Mouse (Mus musculus): ENCODE results near the gene Nudt7. TPM values are rescaled to one million over a fixed set of nuclear protein-coding genes. Genes with fewer than 3 reads are reported as not detected.

The Nudt7 gene
- 1 to 10 TPM; 4.6 to 4.9 TPM for total RNA-seq (2021)
- long read RNA-seq, experiment 1, partial matches to known transcripts = 2 of 4 reads
- long read RNA-seq, experiment 1, other reads (novel, unspliced or antisense) = 0 of 4 reads
- long read RNA-seq, experiment 2, transcript Nudt7-202 (4 exons, 3,543 nt) = major isoform, 6 of 7 reads
- long read RNA-seq, experiment 2, partial matches to known transcripts = 0 of 7 reads
- long read RNA-seq, experiment 2, other reads (novel, unspliced or antisense) = 1 of 7 reads

DNA sequence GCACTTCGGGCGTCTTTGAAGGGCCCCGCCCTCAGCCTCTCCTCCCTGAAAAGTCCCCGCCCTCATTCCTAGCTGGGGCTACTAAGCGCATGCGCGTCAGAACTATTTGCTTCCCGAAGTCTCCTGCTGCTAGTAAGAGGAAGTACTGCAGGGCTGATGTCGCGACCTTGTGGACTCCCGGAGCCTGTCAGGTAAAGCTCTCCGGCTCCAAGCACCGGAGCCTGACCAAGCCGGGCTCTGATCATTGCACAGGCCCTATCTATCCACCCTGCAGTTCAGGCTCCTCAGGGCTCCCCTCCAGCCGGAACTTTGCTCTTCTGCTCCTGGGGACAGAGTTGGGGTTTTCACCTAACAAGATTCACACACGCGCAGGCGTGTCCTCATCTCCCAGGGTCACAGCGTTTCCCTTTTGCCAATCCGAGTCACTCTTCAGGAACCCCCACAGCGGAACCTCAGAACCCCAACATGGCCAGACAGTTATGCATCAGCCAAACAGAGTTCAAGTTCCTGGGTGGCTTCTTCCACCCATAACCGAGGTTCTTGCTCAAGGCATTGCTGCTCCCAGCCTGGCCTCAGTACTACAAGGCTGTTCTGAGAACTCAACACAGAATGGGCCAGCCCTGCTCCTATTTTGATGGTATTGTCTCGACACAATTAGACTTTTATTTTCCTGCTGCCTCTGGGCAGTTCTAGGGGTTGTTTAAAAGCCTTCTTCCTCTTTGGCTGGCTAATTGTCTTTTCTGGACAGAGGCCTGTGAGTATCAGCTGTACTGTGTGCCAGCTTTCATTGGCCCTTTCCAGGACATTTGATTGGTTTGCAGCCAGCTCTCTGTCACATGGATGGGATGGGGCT is at the start of gene Nudt7:
TSS of gene Nudt7 (plus strand) at position 48 of the 853 bp plus-strand sequence.
- Histone ChIP-seq H3K4me3 (peak within 1 kb of the TSS; percentile 75), H3K27ac (peak within 1 kb of the TSS; percentile 87)
- peak; percentile 39 for TF ChIP-seq CTCF (conservative IDR thresholded peaks at IDR 0.05)
- peak; percentile 70 to 84 for DNase-seq (ENCODE audit: low spot score in 2 of 2)

DNA sequence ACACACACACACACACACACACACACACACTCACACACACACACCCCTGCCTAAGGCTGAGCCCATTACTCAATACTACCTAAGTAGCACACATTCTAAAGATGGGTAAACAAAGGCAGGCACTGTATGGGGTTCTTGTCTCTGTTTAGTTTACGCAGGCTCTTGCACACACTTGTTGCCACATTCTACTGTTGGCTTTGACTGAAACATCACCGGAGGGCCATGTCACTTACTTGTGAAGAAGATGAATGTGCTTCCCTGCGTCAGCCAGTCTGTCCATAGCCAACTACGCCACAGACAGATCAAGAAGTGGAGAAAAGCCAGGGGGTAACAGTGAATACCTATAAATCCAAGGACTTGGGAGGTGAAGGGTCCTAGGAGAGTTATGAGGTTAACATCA is 45.4 kb upstream of the Nudt7 start:
- no peak overlapping the region for H3K27ac ChIP-seq
- no peak overlapping the region for H3K4me3 ChIP-seq
- TF ChIP-seq CTCF (conservative IDR thresholded peaks at IDR 0.05) = no peak
- DNase-seq (ENCODE audit: low spot score in 2 of 2) = no peak

DNA sequence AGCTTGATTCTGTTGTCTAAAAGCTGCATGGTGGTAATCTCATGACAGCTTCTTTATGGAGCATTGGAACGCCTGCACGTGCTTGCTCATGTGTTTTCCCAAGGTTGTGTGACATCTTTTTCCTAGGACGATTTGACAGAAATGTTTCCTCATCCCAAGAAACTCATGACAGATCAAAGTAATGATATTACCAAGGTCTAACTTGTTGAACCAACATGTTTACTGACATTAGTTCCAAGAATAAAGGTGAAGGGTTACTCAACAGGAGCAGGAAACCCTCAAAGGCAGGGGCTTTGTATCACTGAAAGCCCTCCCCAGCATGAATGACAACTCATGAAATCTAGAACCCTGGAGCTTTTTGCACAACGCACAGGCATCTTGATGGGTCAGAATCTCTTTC is 42.6 kb upstream of the Nudt7 start:
- no peak for DNase-seq (ENCODE audit: low spot score in 2 of 2)
- no peak for TF ChIP-seq CTCF (conservative IDR thresholded peaks at IDR 0.05)
- H3K27ac ChIP-seq = no peak overlapping the region
- no peak overlapping the region for H3K4me3 ChIP-seq

DNA sequence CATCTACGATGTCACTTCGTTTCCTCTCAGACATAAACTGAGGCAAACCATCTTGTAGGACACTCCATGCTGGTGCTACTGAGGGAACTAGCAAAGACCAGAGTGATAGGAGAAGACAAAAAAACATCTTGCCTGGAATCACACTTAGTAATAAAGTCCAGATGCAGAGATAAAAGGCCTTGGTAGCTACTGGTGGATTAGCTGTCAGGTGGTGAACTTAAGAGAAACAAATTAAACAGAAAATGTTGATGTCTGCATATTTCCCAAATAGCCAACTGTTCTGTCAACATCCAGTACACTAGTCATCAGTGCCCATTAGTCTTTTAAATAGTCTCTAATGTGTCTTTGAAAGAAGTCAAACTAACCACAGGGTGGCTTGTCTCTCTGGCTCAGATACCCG is 40.0 kb upstream of the Nudt7 start:
- DNase-seq (ENCODE audit: low spot score in 2 of 2) = no peak
- no peak for TF ChIP-seq CTCF (conservative IDR thresholded peaks at IDR 0.05)
- no peak overlapping the region for H3K27ac ChIP-seq
- H3K4me3 ChIP-seq = no peak overlapping the region

GRCm38 (mm10) chr8:114094526-114094925 is 38.8 kb upstream of the Nudt7 start:
- TF ChIP-seq CTCF (conservative IDR thresholded peaks at IDR 0.05) = no peak
- no peak for DNase-seq (ENCODE audit: low spot score in 2 of 2)
- no peak overlapping the region for H3K4me3 ChIP-seq
- H3K27ac ChIP-seq = no peak overlapping the region

DNA sequence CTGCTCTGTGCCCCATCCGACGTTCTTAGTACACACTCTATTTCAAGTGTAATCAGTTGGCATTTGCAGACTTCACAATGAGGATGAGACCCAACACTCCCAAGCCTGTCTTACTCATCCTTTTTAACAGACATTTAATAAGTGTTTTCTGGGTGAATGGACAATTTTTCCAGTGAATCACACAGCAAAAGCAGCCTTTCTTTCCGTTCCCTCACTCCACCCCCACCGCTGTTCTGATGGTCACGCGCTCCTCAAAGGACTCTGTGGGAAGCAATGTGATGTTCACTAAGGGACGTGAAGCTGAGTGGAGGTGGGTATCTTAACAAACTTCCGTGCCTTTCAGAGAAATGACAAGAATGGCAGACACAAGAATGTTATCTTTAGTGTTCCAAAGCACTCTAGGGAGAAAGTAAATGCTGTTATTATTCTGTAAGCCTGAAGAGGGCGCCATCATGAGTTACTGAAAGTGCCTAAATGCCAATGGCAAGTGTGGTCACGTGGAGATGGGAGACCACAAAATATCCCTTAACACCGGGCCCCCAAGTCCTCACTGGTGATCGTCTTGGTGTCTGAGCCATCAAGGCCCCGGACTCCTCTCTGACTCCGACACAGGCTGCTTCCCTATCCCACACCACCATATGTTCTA is 32.7 kb upstream of the Nudt7 start:
- H3K27ac ChIP-seq = no peak overlapping the region
- peak; percentile 61 for TF ChIP-seq CTCF (conservative IDR thresholded peaks at IDR 0.05)
- no peak for DNase-seq (ENCODE audit: low spot score in 2 of 2)
- H3K4me3 ChIP-seq = no peak overlapping the region

DNA sequence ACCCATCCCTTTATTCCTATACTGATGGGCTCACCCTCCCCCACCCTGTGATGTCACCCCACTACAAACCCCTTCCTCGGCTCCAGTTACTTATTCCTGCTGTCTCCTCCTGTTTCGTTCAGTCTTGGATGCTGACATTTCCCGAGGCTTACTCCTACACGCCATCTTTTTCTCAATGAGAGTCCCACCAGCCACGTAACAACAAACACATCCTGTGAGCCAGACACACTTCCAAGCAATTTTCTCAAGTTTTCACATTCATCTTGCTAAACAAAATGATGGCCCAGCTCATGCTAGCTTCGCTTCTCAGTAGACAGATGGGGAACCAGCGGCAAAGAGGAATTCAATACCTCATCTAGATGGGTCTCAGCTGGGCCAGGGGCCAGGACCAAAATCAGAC is 30.0 kb upstream of the Nudt7 start:
- TF ChIP-seq CTCF (conservative IDR thresholded peaks at IDR 0.05) = no peak
- peak in 1 of 2 experiments; percentile 11 for DNase-seq (ENCODE audit: low spot score in 2 of 2)
- H3K27ac ChIP-seq = no peak overlapping the region
- H3K4me3 ChIP-seq = no peak overlapping the region

DNA sequence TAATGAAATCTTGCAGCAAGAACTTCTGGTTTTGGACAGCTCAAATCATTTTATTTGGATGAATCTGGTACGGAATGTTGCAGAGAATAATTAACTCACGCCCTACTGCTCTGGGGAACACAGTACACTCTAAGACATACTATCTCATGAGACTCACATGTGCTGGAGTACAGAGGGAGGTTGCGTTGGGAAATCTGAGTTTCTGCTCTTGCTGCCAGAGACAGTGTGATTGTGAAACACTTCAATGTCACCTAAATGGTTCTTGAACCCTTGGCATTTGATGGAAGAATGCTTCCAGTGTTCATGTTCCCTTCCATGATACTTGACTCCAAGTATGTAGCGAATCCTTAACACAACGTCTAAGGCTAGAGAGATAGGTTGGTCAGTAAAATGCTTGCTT is 27.4 kb upstream of the Nudt7 start:
- TF ChIP-seq CTCF (conservative IDR thresholded peaks at IDR 0.05) = no peak
- no peak for DNase-seq (ENCODE audit: low spot score in 2 of 2)
- H3K27ac ChIP-seq = no peak overlapping the region
- no peak overlapping the region for H3K4me3 ChIP-seq

GRCm38 (mm10) chr8:114109365-114110140 is 23.8 kb upstream of the Nudt7 start:
- peak overlapping the region; percentile 32; the same call in 1 of the 2 replicates for H3K4me3 ChIP-seq
- no peak for TF ChIP-seq CTCF (conservative IDR thresholded peaks at IDR 0.05)
- H3K27ac ChIP-seq = no peak overlapping the region
- no peak for DNase-seq (ENCODE audit: low spot score in 2 of 2)

DNA sequence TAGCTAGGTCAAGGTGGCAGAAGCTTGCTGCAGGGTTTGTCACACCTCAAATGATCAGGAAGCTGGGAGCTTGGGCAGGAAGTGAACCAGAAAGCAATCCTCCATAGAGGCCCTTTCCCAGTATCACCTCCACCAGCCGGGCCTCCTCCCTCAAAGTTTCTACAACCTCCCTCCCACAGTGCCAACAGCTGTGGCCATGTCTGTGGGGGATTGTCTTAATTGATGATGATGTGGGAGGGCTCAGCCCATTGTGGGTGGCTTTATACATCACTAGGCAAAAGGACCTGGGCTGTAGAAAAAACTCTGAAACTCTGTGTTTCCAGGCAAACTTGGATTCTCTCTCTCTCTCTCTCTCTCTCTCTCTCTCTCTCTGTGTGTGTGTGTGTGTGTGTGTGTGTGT is 18.3 kb upstream of the Nudt7 start:
- Histone ChIP-seq H3K4me3 (no peak overlapping the region), H3K27ac (no peak overlapping the region)
- DNase-seq (ENCODE audit: low spot score in 2 of 2) = no peak
- TF ChIP-seq CTCF (conservative IDR thresholded peaks at IDR 0.05) = no peak

GRCm38 (mm10) chr8:114116049-114116448 is 17.3 kb upstream of the Nudt7 start:
- no peak for DNase-seq (ENCODE audit: low spot score in 2 of 2)
- Histone ChIP-seq H3K4me3 (no peak overlapping the region), H3K27ac (no peak overlapping the region)
- TF ChIP-seq CTCF (conservative IDR thresholded peaks at IDR 0.05) = no peak

GRCm38 (mm10) chr8:114117439-114117838 is 15.9 kb upstream of the Nudt7 start:
- no peak for TF ChIP-seq CTCF (conservative IDR thresholded peaks at IDR 0.05)
- DNase-seq (ENCODE audit: low spot score in 2 of 2) = no peak
- no peak overlapping the region for H3K4me3 ChIP-seq
- H3K27ac ChIP-seq = no peak overlapping the region

DNA sequence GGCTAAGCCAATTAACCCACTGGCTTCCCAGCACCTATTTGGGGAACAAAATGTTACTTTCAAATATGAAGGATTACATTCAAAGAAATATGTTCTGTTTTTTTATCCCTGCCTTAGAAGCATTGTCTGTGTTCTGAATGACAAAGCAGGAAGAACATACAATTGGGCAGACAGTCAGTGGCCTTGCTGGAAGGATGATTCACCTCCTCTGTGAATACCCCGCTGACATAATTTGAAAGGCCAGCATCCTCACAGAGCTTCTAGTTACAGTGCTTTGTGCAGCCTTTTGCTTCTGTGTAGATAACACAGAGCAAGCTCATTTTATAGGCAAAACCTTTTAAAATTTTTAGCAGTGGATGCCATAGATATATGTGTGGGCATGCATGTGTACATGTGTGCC is 11.6 kb upstream of the Nudt7 start:
- DNase-seq (ENCODE audit: low spot score in 2 of 2) = no peak
- no peak for TF ChIP-seq CTCF (conservative IDR thresholded peaks at IDR 0.05)
- Histone ChIP-seq H3K27ac (no peak overlapping the region), H3K4me3 (no peak overlapping the region)
